Mouse (Mus musculus): ENCODE measurements at regions not wholly inside any gene's neighbourhood (a gene's known extent, or its start where the extent isn't known, plus 50 kb on each side); places are given as distances from the start of the nearest gene placed in this dataset.
"Not testable (repeated sequence)": the region's sequence is repeated elsewhere in the genome, so short reads cannot be mapped to it uniquely, and the experiment has no call there.

DNA sequence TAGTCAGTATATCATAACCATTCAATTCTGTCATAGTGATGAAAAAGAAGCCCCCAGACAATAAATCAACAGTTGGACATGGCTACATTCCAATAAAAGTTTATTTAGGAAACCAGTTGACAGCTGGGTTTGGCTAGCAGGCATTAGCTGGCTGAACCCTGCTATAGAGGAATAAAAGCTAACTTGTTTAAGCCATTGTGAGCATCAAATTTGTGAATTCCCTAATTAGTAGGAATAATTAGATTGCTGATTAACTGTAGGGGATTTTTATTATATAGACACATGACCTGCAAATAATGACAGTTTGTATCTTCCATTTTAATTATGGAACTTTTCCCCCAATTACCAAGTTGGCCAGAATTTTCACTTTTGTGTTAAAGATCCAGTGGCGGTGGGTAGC lies 659.8 kb downstream of the Rwdd3 start:
- no peak for DNase-seq

DNA sequence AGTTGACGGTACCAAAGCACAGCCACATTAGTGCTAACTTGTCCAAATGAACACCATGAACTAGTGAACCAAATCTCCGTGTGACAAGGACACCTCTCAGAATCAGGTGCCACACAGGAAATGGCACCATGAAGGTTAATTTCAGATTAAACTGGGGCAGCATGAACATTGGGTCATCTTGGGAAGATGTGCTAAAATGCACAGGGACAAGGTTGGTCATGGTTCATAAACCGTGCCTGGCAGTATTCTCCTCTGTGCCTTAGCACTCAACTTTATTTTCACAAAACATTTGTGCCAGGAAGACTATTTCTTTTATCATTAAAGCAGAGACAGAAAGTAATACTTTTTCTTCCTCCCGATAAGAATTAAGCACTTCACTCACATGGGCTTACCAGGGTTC lies 672.6 kb downstream of the Rwdd3 start:
- DNase-seq, result no peak

DNA sequence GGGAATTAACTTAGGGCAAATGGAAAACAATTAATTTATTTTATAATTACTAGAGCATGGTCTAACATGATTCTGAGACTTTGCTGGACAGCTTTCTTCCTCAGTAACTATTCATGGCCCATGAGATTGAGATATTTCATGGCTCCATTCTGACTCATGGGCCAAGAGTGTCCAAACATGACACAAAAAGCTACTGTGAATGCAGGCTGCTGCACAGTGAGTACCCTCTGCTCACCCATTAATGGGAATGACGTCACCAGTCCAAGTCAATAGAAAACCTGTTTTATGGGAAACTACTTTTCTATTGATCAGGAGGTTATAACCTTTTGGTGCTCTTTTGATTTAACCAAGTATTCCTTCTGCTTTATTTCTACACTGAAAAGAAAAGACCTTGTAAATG lies 693.6 kb downstream of the Rwdd3 start:
- no peak for DNase-seq

DNA sequence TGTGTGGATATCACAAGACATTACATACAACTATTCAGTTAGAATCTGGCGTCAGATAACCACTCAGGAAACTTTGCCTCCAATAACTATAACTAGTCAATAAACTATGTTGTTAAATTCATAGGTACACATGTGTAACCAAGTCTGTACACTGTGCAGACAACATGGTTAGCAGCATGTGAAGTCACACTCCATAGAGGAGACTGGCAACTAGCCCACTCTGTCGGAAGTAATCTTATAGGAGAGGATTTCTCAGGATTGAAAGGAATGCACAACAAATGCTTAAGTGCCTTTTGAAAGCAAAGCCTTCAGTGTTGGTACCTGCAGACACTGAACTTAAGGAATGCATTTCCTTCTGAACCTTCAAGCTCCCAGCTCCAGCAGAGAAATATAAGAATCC lies 693.0 kb upstream of the Ptbp2 start:
- no peak for DNase-seq

DNA sequence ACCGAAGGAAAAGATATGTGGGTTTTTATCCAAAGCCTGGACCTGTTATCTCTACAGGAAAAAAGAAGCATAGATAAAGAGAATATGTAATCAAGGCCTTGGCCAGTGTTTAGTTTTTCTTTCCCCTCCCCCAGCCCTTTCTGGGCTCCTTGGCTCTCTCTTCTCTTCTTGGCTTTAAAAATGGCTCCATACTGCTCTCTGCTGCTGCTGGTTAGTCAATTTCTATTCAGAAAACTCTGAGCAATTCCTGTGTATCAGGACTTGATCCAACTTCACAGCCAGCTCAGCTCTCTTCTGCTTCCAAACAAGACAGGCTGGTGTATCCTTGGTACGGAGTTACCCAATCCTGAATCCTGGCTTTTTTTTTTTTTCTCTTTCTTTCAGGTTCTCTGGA lies 689.4 kb upstream of the Ptbp2 start:
- DNase-seq, result peak; percentile 66

DNA sequence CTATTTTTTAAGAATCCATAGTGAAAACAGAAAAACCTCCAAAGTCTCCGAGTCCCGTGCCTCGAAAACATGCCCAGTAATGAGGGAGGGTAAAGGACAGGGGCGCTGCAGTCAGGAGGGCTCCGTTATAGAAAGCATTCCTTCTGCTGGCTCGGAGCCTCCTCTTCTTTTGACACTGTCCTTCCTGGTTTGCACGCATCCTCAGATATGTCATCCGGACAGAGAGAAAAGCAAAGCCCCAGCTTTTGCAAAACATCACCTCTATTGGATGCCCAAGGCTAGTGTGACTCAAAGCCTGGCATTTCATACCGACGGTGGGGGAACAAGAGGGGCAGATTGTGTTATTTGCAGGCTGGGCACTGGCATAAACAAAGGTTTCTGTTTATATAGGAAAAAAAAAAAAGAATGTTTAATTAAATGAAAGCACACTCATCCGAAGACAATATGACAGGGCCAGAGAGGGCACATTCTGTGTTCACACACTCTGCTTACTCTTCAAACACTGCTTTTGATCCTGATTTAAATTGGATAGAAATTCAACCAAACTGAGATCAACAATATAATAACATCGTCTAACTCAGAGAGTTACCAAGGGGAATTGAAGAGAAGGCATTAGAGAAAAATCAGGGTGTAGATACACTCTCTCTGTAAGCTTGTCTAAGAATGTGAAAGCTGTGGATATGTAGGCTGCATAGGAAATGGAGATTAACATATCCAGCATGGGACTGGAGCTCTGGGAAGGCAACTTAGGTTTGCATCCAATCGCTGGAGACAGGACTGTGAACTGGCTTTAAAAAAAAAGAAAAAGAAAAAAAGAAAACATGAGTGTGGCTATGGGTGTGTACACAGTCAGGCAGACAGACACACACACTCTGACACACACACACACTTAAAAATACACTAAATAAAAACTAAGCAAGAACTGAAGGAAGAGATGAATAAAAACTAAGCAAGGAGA lies 688.7 kb upstream of the Ptbp2 start:
- peak; percentile 46 for DNase-seq

DNA sequence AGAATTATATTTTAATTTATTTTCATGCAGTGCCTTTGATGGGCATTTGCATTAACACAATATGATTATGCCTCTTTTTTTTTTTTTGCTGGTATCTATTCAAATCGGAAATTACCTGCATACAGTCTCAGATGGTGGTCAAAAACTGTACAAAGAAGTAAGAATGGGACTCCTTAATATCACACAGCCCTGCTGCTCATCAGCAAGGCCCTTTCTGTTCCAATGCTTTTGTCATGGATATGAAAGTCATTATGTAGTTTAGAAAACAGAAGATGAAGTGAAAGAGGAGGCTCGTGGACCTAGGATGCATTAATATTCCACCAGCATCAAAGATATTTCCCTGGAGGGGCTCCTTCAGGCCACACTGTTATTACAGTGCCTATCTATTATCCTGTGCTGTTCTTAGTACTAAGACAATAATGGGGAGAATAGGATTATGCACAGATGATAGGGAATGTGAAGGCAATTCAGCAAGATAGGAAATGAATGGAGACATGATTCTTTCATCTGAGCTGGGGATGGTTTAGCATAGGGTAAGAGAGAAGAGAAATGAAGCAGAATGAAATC lies 687.7 kb upstream of the Ptbp2 start:
- DNase-seq, result no peak

DNA sequence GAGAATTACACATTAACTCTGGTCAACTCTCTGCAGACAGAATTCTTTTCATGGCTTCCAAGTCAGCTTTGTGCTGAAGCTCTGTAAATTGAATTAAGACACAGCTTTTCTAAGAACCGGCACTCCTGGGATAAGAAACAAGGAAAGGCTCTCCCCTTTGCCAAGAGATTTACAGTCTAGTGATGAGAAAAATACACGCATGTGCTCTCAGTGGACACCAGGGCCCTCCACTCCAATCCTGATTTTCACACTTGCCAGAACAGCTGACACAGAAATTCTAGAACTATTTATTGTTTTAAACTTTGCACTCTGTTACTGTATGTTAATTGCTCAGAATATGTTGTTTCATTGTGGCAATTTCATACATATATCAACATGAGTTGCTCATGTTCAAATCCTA lies 684.6 kb upstream of the Ptbp2 start:
- DNase-seq, result no peak

DNA sequence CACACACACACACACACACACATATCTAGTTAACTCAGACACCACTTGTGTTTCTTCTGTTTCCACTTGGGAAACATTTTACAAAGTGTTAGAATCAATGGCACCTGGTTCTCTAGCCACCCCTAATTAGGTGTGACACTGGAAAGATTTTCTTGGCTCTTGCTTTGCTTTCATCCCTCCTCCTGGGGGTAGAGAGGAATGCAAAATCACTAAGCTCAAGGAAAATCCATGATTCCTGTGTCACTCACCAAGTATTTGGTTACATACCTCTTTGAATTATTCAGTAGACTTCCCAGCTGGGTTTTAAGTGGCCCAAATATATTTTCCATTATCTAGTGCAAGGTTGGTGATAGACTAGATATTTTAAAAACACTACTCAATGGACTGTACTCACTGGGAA lies 676.5 kb upstream of the Ptbp2 start:
- DNase-seq, result no peak

DNA sequence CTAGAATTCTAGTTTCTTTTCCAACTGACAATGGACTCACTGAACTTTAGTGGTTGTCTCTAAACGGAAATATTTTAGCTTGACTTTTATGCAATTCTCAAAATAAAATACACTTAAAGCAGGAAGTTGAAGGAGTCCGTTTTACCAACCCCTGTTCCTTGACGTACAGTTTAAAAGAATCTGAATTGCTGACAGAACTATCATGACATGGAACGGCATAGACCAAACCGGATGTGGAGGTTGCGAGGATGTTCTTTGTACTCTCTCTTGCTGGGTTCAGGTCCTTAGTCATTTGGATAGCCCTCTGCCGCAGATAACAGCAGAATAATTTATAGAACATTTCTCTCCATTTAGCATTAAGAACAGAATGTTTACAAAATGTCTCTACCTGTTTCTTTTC lies 673.6 kb upstream of the Ptbp2 start:
- DNase-seq, result no peak

DNA sequence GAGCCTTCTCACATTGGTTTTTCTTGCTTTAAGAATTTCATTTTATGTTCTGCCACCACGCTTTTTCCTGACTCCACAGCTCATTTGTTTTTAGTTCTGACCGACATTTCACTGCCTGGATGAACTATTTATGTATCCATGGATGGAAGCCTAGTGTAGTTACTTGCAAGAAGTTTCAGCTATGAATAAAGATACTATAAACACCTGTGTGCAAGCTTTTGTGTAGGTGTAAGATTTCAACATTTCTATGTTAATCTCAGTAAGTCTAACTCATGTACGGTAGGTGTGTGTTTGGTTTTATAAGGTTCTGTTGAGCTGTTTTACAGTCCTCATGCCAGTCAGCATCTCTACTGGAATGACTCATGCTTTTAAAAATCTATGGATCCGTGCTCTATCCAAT lies 656.9 kb upstream of the Ptbp2 start:
- no peak for DNase-seq

DNA sequence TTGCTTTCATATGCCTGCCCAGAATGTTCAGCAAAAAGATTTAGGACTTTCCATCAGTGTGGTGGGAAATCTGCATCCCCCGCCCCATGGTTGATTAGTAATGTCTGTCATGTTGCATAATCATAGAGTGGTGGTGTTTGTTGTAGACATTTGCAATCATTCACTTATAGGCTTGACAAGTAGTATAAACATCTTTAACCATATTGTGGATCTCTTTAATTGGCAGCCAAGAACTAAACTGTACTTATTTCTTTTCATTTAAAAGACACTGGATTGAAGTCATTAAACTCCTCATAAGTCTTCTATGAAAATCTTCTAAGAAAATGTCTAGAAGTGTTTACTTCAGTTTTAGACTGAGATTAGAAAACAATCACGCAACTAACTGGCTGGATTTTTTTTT lies 646.0 kb upstream of the Ptbp2 start:
- no peak for DNase-seq

DNA sequence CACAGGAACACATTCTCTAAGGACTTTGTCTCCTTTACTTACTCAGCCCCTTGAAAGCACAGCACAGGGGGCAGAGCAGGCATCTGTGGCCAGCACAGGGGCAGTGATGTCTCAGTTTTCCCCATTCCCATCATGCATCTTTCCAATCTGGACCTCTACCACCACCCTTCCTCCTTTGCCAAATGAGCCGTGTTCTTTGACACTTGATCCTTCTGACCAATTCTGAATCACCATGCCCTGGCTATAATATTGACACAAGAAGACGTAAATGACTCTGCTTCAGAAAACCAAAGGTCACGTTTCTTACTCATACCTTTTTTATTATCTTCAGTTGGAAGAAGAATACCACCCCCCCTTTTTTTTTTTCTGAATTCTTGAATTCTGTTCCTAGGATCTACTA lies 632.4 kb upstream of the Ptbp2 start:
- no peak for DNase-seq

DNA sequence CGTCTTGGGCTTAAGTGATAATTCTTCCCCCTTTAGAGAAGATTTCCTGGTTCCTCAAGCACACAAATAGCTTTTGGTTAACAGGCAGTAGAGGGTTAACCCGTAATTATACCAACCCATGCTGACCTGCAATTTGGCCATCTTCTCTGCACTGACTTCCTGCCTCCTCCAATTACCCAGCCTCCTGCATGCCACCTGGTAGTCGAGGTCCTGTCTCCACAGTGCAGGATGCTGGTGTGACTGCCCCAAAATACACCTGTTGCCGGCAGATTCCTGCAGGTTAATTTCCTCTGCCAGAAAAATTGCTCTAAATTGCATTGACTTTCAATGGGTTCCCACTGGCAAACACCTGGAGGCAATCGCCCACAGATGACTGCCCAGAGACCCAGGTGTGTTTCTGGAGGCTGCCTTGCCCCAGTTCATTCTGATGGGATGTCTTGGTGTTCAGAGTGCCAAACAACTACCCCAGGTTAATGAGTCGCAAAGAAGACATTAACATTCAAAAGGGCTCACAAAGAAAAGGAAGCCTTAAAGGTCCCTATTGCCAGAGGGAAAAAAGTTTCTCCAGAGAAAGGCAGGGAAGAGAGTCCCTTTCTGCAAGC lies 591.5 kb upstream of the Ptbp2 start:
- no peak for DNase-seq

DNA sequence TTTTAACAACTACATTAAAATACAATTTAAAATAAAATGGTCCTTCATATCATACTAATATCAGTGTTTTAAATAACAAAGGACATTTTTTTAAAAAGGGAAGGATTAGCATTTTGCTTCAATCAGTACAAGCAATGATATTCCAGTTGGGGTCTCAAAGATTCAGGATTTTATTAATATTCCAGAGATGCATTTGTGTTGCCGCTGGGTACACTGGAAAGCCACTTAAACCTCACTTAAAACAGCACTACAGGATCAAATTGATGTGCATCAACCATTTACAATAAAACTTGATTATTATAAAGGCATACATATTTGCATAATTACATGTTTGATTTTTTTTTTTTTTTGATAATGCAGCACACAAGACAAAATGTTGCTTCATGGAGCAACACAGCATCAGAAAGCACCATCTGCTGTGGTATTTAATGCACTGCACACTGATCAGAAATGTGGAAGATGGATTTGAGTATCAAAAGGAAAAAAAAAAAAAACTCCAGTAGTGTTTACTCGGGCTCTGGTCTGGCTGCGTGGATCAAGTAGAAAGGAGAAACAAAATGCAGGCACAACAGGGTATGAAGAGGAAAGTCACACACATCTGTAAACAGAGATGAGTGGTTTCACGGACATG lies 558.6 kb upstream of the Ptbp2 start:
- no peak for DNase-seq

DNA sequence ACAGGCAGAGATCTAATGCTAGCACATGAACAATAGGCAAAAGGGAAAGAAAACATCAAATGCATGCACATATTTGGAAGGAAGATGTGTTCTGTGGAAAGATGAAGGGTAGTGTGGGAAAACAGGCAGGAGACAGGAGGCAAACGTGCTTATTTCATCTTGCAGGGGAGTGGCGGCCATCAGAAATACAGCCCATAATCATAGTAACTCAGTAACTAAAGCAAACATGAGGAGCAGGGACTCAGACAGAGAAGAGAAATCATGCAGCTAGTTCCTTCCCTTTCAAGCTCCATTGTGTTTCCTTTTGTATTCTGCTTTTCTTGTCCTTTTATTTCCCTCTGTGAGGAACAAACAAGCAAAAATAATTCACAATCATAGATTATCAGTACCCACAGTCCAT lies 557.6 kb upstream of the Ptbp2 start:
- DNase-seq, result no peak

DNA sequence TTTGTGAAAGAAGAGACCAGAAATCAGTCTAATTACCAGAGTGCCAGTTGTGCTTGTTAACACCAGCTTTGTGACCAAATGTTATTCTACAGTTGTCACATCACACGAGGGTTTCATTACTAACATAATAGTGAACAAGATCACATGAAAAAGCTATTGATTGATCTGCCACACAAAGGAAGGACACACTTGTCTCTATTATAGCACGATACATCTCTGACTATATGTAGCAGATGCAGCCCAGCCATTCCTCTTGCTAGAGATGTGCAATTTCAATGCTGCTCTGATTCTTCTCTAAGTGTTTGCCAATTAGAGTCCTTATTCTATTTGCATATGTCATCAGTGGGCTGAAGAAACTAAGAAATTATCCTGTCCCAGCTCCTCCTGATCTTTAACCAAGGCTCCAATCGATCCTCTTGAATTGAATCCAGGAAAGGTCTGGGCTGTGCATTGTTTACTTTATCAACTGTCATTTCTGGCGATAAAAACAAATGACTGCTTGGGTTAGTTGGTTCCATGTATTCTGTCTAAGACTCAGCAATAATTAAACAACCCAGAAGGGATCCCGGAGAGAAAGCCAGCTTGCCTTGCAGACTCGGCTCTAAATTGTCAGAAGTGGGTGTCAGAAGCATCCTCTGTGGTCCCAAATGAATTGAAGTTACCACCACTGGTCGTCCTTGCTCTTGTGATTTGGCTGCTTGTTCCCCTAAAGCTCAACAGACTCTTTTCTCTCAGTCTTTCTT lies 551.7 kb upstream of the Ptbp2 start:
- no peak for DNase-seq

DNA sequence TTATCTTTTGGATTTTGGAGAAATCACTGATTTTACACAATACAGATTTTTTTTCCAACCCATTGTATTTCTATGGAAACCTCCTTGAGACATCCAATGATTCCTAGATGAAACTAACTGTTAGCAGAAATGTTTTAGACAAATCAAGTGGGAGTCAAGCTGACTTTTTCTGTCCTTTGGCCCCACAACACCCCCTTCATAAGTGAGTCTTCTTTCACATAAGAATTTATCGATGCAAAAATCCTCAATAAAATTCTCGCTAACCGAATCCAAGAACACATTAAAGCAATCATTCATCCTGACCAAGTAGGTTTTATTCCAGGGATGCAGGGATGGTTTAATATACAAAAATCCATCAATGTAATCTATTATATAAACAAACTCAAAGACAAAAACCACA lies 522.8 kb upstream of the Ptbp2 start:
- DNase-seq, result not testable (repeated sequence)

DNA sequence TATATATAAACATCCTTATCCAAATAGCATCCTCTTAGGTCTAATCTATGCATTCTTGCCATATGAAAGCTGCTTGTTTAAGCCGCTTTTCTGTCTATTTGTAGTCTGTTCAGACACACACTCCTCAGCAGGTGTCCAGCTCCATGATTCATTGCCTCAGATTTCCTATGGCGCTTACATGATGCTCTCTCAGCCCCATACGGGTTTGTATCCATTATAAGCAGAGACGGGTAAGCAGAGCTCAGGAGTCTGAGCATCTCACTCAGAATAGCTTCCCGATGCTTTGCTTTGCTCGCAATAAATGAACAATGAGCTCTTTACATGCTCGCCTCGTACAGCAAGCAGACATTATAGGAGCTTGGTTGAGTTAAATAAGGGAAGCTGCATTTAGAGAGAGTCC lies 521.3 kb upstream of the Ptbp2 start:
- no peak for DNase-seq
